Mouse (Mus musculus) neural tube, embryonic 13.5 days (tissue): Measurements from ENCODE around the gene Dip2b. TPM values are rescaled to one million over a fixed set of nuclear protein-coding genes. Genes with fewer than 3 reads are reported as not detected.

Source experiments
- ATAC-seq: fragments of 200-750 bp; cut with Nextera tagmentation; 2 replicates; pipeline ENCODE4 v1.8.0; 2017; ENCODE audit warnings: low read depth, mild to moderate bottlenecking, moderate TSS enrichment, moderate library complexity
- H3K27ac ChIP-seq: fragments of 300-500 bp; sonication (generic); replicated peaks from 2 replicates; pipeline ENCODE4 v1.5.1; 2015; ENCODE audit warnings: moderate library complexity, mild to moderate bottlenecking, inconsistent platforms
- H3K27me3 ChIP-seq: fragments of 300-500 bp; sonication (generic); 2 replicates; pipeline ENCODE4 v1.6.1; 2015; ENCODE audit warnings: mild to moderate bottlenecking, inconsistent platforms
- H3K36me3 ChIP-seq: fragments of 300-500 bp; sonication (generic); 2 replicates; pipeline ENCODE4 v1.6.1; 2015; ENCODE audit warnings: mild to moderate bottlenecking, inconsistent platforms
- H3K4me1 ChIP-seq: fragments of 300-500 bp; sonication (generic); replicated peaks from 2 replicates; pipeline ENCODE4 v1.6.1; 2015; ENCODE audit warnings: inconsistent platforms
- H3K4me2 ChIP-seq: fragments of 300-500 bp; sonication (generic); 2 replicates; pipeline ENCODE4 v1.6.1; 2015; ENCODE audit warnings: inconsistent platforms, mild to moderate bottlenecking, moderate library complexity
- H3K4me3 ChIP-seq: fragments of 300-500 bp; sonication (generic); 2 replicates; pipeline ENCODE4 v1.5.1; 2015; ENCODE audit warnings: mild to moderate bottlenecking, inconsistent platforms
- H3K9ac ChIP-seq: fragments of 300-500 bp; sonication (generic); 2 replicates; pipeline ENCODE4 v1.6.1; 2015; ENCODE audit warnings: moderate library complexity, mild to moderate bottlenecking, inconsistent platforms
- H3K9me3 ChIP-seq: fragments of 300-500 bp; sonication (generic); 2 replicates; pipeline ENCODE4 v1.6.1; 2016; ENCODE audit warnings: inconsistent platforms
- WGBS: fragments of 180-500 bp; shearing (Covaris S2); methylation state at CpG from one replicate; pipeline ENCODE4 v1.1.7; 2015; 5-methylcytosine and 5-hydroxymethylcytosine counted together
- polyA plus RNA-seq: library from polyadenylated mRNA; unstranded; fragments of >200 nt; fragmentation: Nextera tagmentation; extraction: Ambion mirVana; gene quantifications from 2 replicates; pipeline ENCODE4 v1.2.1, GENCODE M21; 2015

Gene Dip2b
- polyA plus RNA-seq, 1 experiment from 2014 or later = 18.5 TPM

- Histone ChIP-seq H3K9ac (no peak overlapping the region), H3K4me3 (no peak overlapping the region), H3K9me3 (no peaks in the 10 kb centered on the region), H3K27ac (no peak overlapping the region), H3K4me1 (peaks cover 58% of the 10 kb centered on the region), H3K27me3 (no peaks in the 10 kb centered on the region), H3K36me3 (no peaks in the 10 kb centered on the region), H3K4me2 (no peak overlapping the region)
- ATAC-seq = peak; percentile 40; the same call in 1 of the 2 replicates
- WGBS = 17% methylated on average over 8 of the region's 8 CpGs
These were observed 36.3 kb downstream of the Dip2b start for GRCm38 (mm10) chr15:100074754-100075153.

GRCm38 (mm10) chr15:100076362-100076761 lies 37.9 kb downstream of the Dip2b start:
- H3K4me1 ChIP-seq = peaks cover 61% of the 10 kb centered on the region
- H3K4me3 ChIP-seq = no peak overlapping the region
- H3K27ac ChIP-seq = peak overlapping the region; percentile 4; the same call in 1 of the 2 replicates
- H3K9me3 ChIP-seq = no peaks in the 10 kb centered on the region
- no peaks in the 10 kb centered on the region for H3K27me3 ChIP-seq
- H3K4me2 ChIP-seq = no peak overlapping the region
- H3K9ac ChIP-seq = no peak overlapping the region
- no peaks in the 10 kb centered on the region for H3K36me3 ChIP-seq
- 72% methylated on average over 4 of the region's 4 CpGs for WGBS
- no peak for ATAC-seq

GRCm38 (mm10) chr15:100080833-100081477 lies 42.5 kb downstream of the Dip2b start:
- no peaks in the 10 kb centered on the region for H3K27me3 ChIP-seq
- no peaks in the 10 kb centered on the region for H3K9me3 ChIP-seq
- H3K27ac ChIP-seq = 0 out of 2 replicates have a peak overlapping the region, but pooled peaks have one; percentile 55
- 41% methylated on average over 1 of the region's 1 CpGs for WGBS
- no peak overlapping the region for H3K4me2 ChIP-seq
- no peak for ATAC-seq
- H3K9ac ChIP-seq = no peak overlapping the region
- peaks cover 39% of the 10 kb centered on the region for H3K4me1 ChIP-seq
- H3K36me3 ChIP-seq = no peaks in the 10 kb centered on the region
- no peak overlapping the region for H3K4me3 ChIP-seq

- H3K36me3 ChIP-seq = no peaks in the 10 kb centered on the region
- H3K9me3 ChIP-seq = no peaks in the 10 kb centered on the region
- peak overlapping the region; percentile 55 for H3K27ac ChIP-seq
- H3K9ac ChIP-seq = no peak overlapping the region
- H3K27me3 ChIP-seq = no peaks in the 10 kb centered on the region
- 53% methylated on average over 6 of the region's 6 CpGs for WGBS
- peaks cover 33% of the 10 kb centered on the region for H3K4me1 ChIP-seq
- 0 out of 2 replicates have a peak, but pooled peaks have one; percentile 38 for ATAC-seq
- no peak overlapping the region for H3K4me3 ChIP-seq
- H3K4me2 ChIP-seq = no peak overlapping the region
These were observed 43.1 kb downstream of the Dip2b start for GRCm38 (mm10) chr15:100081478-100081998.

- Histone ChIP-seq H3K27ac (peak overlapping the region; percentile 55), H3K36me3 (no peaks in the 10 kb centered on the region), H3K4me1 (peaks cover 28% of the 10 kb centered on the region), H3K9ac (no peak overlapping the region), H3K27me3 (no peaks in the 10 kb centered on the region), H3K9me3 (no peaks in the 10 kb centered on the region), H3K4me2 (no peak overlapping the region), H3K4me3 (no peak overlapping the region)
- ATAC-seq = no peak
- 72% methylated on average over 8 of the region's 8 CpGs for WGBS
These were observed 43.6 kb downstream of the Dip2b start for GRCm38 (mm10) chr15:100082052-100082451.

- ATAC-seq = no peak
- Histone ChIP-seq H3K27ac (no peak overlapping the region), H3K36me3 (no peaks in the 10 kb centered on the region), H3K4me1 (peaks cover 33% of the 10 kb centered on the region), H3K4me2 (no peak overlapping the region), H3K9ac (no peak overlapping the region), H3K4me3 (no peak overlapping the region), H3K27me3 (no peaks in the 10 kb centered on the region), H3K9me3 (no peaks in the 10 kb centered on the region)
- WGBS = 93% methylated on average over 5 of the region's 5 CpGs
These were observed 44.3 kb downstream of the Dip2b start for GRCm38 (mm10) chr15:100082733-100083132.

GRCm38 (mm10) chr15:100083882-100084281 lies 45.4 kb downstream of the Dip2b start:
- no peaks in the 10 kb centered on the region for H3K9me3 ChIP-seq
- no peaks in the 10 kb centered on the region for H3K36me3 ChIP-seq
- H3K27ac ChIP-seq = no peak overlapping the region
- WGBS = 83% methylated on average over 6 of the region's 6 CpGs
- no peak overlapping the region for H3K9ac ChIP-seq
- H3K4me3 ChIP-seq = no peak overlapping the region
- no peak for ATAC-seq
- H3K4me2 ChIP-seq = no peak overlapping the region
- H3K4me1 ChIP-seq = peaks cover 40% of the 10 kb centered on the region
- H3K27me3 ChIP-seq = no peaks in the 10 kb centered on the region

- no peak overlapping the region for H3K4me3 ChIP-seq
- no peak overlapping the region for H3K4me2 ChIP-seq
- H3K27me3 ChIP-seq = no peaks in the 10 kb centered on the region
- H3K9me3 ChIP-seq = no peaks in the 10 kb centered on the region
- 93% methylated on average over 4 of the region's 4 CpGs for WGBS
- no peak for ATAC-seq
- H3K36me3 ChIP-seq = no peaks in the 10 kb centered on the region
- H3K27ac ChIP-seq = no peak overlapping the region
- H3K9ac ChIP-seq = no peak overlapping the region
- peaks cover 44% of the 10 kb centered on the region for H3K4me1 ChIP-seq
These were observed 46.4 kb downstream of the Dip2b start for GRCm38 (mm10) chr15:100084882-100085281.

- Histone ChIP-seq H3K4me1 (peaks cover 41% of the 10 kb centered on the region), H3K9me3 (no peaks in the 10 kb centered on the region), H3K36me3 (no peaks in the 10 kb centered on the region), H3K4me3 (no peak overlapping the region), H3K9ac (no peak overlapping the region), H3K27ac (peak overlapping the region; percentile 14; the same call in 1 of the 2 replicates), H3K4me2 (no peak overlapping the region), H3K27me3 (no peaks in the 10 kb centered on the region)
- ATAC-seq = no peak
- WGBS = 86% methylated on average over 7 of the region's 7 CpGs
These were observed 49.6 kb downstream of the Dip2b start for GRCm38 (mm10) chr15:100088021-100088420.

- Histone ChIP-seq H3K36me3 (no peaks in the 10 kb centered on the region), H3K4me3 (no peak overlapping the region), H3K9me3 (no peaks in the 10 kb centered on the region), H3K9ac (0 out of 2 replicates have a peak overlapping the region, but pooled peaks have one; percentile 22), H3K4me1 (peaks cover 50% of the 10 kb centered on the region), H3K27me3 (no peaks in the 10 kb centered on the region), H3K27ac (peak overlapping the region; percentile 59), H3K4me2 (no peak overlapping the region)
- WGBS = 23% methylated on average over 8 of the region's 8 CpGs
- 0 out of 2 replicates have a peak, but pooled peaks have one; percentile 51 for ATAC-seq
These were observed 51.2 kb downstream of the Dip2b start for GRCm38 (mm10) chr15:100089645-100090053.

GRCm38 (mm10) chr15:100091818-100092217 lies 53.4 kb downstream of the Dip2b start:
- Histone ChIP-seq H3K27ac (peak overlapping the region; percentile 39), H3K4me1 (peaks cover 58% of the 10 kb centered on the region), H3K4me3 (no peak overlapping the region), H3K27me3 (no peaks in the 10 kb centered on the region), H3K9ac (0 out of 2 replicates have a peak overlapping the region, but pooled peaks have one; percentile 17), H3K9me3 (no peaks in the 10 kb centered on the region), H3K36me3 (no peaks in the 10 kb centered on the region), H3K4me2 (0 out of 2 replicates have a peak overlapping the region, but pooled peaks have one; percentile 13)
- ATAC-seq = no peak
- WGBS = 56% methylated on average over 8 of the region's 8 CpGs

- no peaks in the 10 kb centered on the region for H3K36me3 ChIP-seq
- H3K4me2 ChIP-seq = 0 out of 2 replicates have a peak overlapping the region, but pooled peaks have one; percentile 13
- no peak overlapping the region for H3K4me3 ChIP-seq
- 47% methylated on average over 16 of the region's 16 CpGs for WGBS
- H3K27me3 ChIP-seq = no peaks in the 10 kb centered on the region
- ATAC-seq = no peak
- peak overlapping the region; percentile 39 for H3K27ac ChIP-seq
- H3K9ac ChIP-seq = peak overlapping the region; percentile 17; the same call in 1 of the 2 replicates
- no peaks in the 10 kb centered on the region for H3K9me3 ChIP-seq
- peaks cover 57% of the 10 kb centered on the region for H3K4me1 ChIP-seq
These were observed 53.8 kb downstream of the Dip2b start for GRCm38 (mm10) chr15:100092258-100092657.
